Mouse (Mus musculus) liver, adult 2 months (tissue): ENCODE results near the gene Tesmin.
A peak's percentile ranks its signal among the peaks of the same experiment; 100 is the strongest.

ENCODE experiments used
- CTCF ChIP-seq: fragments of 200-500 bp; IDR thresholded peaks from 2 replicates; pipeline ENCODE4 v1.5.1; 2011; ENCODE audit warnings: low read depth, low read length, control low read depth
- POLR2A ChIP-seq: fragments of 200-500 bp; IDR thresholded peaks from 2 replicates; pipeline ENCODE4 v1.6.1; 2011; ENCODE audit warnings: low read length, control low read depth; ENCODE audit not compliant: insufficient read depth; ENCODE audit errors: extremely low read depth

DNA sequence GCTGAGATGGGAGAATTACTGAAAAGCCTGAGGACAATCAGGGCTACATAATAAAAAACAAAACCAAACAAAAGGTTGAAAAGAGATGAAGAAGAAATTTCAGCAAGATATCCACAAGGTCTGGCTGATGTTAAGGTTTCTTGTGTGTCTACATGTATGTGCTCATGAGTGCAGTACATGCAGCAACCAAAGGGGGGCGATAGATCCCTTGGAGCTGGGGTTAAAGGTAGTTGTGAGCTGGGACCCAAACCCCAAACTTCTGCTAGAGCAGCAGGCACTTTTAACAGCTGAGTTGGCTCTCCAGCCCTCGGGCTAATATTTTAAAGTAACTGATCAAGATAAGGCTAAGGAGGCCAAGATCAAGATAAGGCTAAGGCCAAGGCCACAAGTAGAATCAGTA is 14.6 kb upstream of the Tesmin start:
- TF ChIP-seq CTCF (peak; percentile 34; the same call in 1 of the 2 replicates), POLR2A (no peak)
